Mouse (Mus musculus) liver, adult 2 months (tissue): Measurements from ENCODE around the gene Gna11.

Experiments
- CTCF ChIP-seq: fragments of 200-500 bp; IDR thresholded peaks from 2 replicates; pipeline ENCODE4 v1.5.1; 2011; ENCODE audit warnings: low read depth, low read length, control low read depth
- POLR2A ChIP-seq: fragments of 200-500 bp; IDR thresholded peaks from 2 replicates; pipeline ENCODE4 v1.6.1; 2011; ENCODE audit warnings: low read length, control low read depth; ENCODE audit not compliant: insufficient read depth; ENCODE audit errors: extremely low read depth

GRCm38 (mm10) chr10:81560719-81561459, 15.9 kb upstream of the Gna11 start:
- no peak for TF ChIP-seq CTCF
- TF ChIP-seq POLR2A = no peak
